Mouse (Mus musculus): ENCODE data around the gene Alg12. TPM values are rescaled to one million over a fixed set of nuclear protein-coding genes. Genes with fewer than 3 reads are reported as not detected.

Gene Alg12
- polyA plus RNA-seq, 1 experiment from 2014 or later, result 12.2 TPM

DNA sequence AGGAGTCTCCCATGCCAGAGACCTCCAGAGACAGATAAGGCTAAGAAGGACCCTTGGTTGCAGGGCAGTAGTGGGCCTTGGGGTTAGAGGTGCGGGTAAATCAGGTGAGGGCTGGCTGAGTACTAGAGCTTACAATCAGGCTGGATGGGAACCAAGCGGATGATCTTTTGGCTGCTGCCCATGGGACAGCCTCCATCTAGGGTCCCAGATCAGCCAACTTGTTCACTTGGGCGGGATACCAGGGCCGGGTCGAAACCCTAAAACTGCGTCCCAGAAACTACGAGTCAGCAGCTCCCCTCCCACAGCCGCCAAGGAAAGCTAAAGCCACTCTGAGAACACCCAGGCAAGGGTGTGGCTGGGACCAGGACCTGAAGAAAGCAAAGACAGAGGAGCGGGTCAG lies 34.0 kb upstream of the Alg12 start:
- no peak for ATAC-seq (ENCODE audit: insufficient number of reproducible peaks, insufficient read depth, low FRiP score, low TSS enrichment)
- WGBS, result 85% methylated on average over 9 of the region's 9 CpGs
- no peak overlapping the region for H3K9ac ChIP-seq

DNA sequence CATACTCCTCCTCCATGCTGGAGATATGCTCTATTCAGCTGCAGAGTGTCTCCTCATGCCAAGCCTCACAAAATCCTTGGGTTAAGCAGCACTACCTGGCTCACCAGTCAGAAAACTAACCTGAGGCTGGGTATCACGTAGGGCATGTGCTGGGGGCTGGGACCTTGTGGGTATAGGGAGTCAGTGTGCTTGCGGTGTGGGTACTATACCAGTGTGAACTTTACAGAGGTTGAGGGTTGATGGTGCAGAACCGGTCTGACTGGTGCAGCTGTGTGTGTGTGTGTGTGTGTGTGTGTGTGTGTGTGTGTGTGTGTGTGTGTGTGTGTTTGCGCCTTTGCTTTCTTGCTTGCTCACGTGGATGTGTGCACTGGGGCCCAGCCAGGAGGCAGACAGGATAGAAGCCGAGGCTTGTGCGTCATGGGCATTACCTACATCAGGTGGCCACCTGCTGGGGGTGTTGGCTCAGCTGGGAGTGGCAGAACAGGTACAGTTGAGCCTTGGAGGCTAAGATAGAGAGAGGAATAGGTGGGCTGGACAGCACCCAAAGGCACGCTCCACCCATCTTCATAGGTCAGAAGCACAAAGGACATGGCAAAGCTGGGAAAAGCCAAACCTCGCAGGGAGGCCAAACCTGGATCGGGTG lies 32.5 kb upstream of the Alg12 start:
- H3K4me3 ChIP-seq, result no peak overlapping the region
- no peaks in the 10 kb centered on the region for H3K27me3 ChIP-seq
- peaks cover 31% of the 10 kb centered on the region for H3K4me1 ChIP-seq
- no peaks in the 10 kb centered on the region for H3K9me3 ChIP-seq
- H3K4me2 ChIP-seq (replicated peaks), result no peak overlapping the region
- no peak overlapping the region for H3K9ac ChIP-seq
- no peak for ATAC-seq (ENCODE audit: insufficient number of reproducible peaks, insufficient read depth, low FRiP score, low TSS enrichment)
- no peak overlapping the region for H3K27ac ChIP-seq
- no peaks in the 10 kb centered on the region for H3K36me3 ChIP-seq
- 78% methylated on average over 10 of the region's 10 CpGs for WGBS

More for the DNA sequence above, 34.0 kb upstream of the Alg12 start:
- H3K27ac ChIP-seq, result no peak overlapping the region
- no peak overlapping the region for H3K4me2 ChIP-seq (replicated peaks)
- H3K4me1 ChIP-seq, result peaks cover 31% of the 10 kb centered on the region
- no peaks in the 10 kb centered on the region for H3K36me3 ChIP-seq
- no peaks in the 10 kb centered on the region for H3K27me3 ChIP-seq
- H3K4me3 ChIP-seq, result no peak overlapping the region
- no peaks in the 10 kb centered on the region for H3K9me3 ChIP-seq

DNA sequence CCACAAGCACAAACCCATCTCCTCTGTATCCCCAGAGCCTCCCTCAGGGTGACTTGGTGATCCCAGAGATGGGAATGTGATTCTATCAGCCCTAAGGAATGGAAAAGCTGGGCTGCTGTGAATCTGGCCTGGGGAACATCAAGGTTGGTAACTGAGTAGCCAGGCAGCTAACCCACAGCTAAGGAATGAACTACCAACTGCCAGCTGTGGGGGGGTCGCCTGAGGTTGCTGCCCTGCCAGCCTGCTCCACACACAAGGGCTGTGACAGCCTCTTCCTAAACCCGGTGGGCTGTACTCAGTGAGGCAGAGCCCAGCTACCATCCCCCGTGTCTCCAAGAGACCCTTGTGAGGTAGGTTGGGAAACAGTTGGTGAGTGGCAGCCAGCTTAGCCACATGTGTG lies 32.0 kb upstream of the Alg12 start:
- H3K4me1 ChIP-seq, result peaks cover 31% of the 10 kb centered on the region
- no peak overlapping the region for H3K27ac ChIP-seq
- 32% methylated on average over 3 of the region's 3 CpGs for WGBS
- no peak overlapping the region; the same call in 1 of the 2 replicates for H3K9ac ChIP-seq
- no peaks in the 10 kb centered on the region for H3K27me3 ChIP-seq
- H3K4me2 ChIP-seq (replicated peaks), result no peak overlapping the region
- H3K9me3 ChIP-seq, result no peaks in the 10 kb centered on the region
- H3K4me3 ChIP-seq, result no peak overlapping the region
- H3K36me3 ChIP-seq, result no peaks in the 10 kb centered on the region
- no peak for ATAC-seq (ENCODE audit: insufficient number of reproducible peaks, insufficient read depth, low FRiP score, low TSS enrichment)

DNA sequence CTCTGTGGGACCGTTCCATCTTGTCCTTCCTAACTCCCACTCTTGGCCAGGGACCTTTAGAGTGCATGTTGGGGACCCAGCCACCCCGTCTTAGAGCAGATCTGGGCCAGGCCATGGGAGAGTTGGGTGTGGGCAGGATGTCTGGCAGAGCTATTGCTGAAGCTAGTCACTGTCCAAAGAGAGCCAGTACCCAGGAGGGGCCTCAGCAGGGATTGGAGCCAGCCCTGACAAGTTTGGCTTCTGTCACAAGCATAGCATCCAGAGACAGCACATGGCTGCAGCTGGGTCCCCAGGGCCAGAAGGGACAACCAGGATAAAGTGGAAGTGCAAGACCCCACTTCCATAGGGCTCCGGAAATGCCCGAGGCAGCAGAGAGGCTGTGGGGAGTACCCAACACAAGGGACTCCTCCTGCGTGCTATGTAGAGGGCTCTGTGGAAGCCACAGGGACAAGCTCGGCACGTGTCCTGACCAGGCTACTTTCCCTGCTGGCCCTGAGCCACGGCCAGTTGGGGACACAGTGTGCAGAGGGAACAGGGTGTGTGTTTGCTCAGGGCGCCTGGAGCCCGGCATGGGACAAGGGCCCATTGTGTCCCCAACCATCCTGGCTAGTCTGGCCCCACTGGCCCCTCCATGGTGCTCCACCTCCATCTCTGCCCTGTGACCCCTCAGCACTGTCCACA lies 31.2 kb upstream of the Alg12 start:
- H3K36me3 ChIP-seq, result no peaks in the 10 kb centered on the region
- no peak overlapping the region for H3K9ac ChIP-seq
- ATAC-seq (ENCODE audit: insufficient number of reproducible peaks, insufficient read depth, low FRiP score, low TSS enrichment), result no peak
- WGBS, result 36% methylated on average over 10 of the region's 10 CpGs
- peaks cover 25% of the 10 kb centered on the region for H3K4me1 ChIP-seq
- no peak overlapping the region for H3K27ac ChIP-seq
- H3K4me3 ChIP-seq, result no peak overlapping the region
- H3K27me3 ChIP-seq, result no peaks in the 10 kb centered on the region
- H3K9me3 ChIP-seq, result no peaks in the 10 kb centered on the region
- no peak overlapping the region for H3K4me2 ChIP-seq (replicated peaks)

DNA sequence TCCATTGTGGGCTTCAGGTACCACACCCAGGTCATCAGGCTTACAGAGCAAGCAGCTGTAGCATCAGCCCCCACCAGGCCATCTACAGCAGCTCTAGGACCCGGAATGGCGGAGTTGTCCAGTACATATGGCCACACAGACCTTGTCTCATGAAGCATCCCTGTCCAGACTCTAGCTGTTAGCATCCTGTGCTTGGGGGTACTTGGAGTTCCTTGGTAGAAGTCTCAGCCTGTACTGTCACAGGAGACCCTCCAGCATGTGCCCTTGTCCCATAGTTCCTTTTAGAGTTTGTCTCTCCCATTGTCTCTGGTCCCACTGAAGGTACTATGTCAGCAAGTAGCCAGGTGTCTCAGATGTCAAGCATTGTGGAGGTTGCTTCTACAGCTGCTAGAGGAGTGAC lies 30.5 kb upstream of the Alg12 start:
- Histone ChIP-seq H3K36me3 (no peaks in the 10 kb centered on the region), H3K4me2 (replicated peaks) (no peak overlapping the region), H3K4me3 (no peak overlapping the region), H3K27ac (no peak overlapping the region), H3K27me3 (no peaks in the 10 kb centered on the region), H3K4me1 (peaks cover 18% of the 10 kb centered on the region), H3K9me3 (no peaks in the 10 kb centered on the region), H3K9ac (no peak overlapping the region)
- 85% methylated on average over 2 of the region's 2 CpGs for WGBS
- ATAC-seq (ENCODE audit: insufficient number of reproducible peaks, insufficient read depth, low FRiP score, low TSS enrichment), result no peak

DNA sequence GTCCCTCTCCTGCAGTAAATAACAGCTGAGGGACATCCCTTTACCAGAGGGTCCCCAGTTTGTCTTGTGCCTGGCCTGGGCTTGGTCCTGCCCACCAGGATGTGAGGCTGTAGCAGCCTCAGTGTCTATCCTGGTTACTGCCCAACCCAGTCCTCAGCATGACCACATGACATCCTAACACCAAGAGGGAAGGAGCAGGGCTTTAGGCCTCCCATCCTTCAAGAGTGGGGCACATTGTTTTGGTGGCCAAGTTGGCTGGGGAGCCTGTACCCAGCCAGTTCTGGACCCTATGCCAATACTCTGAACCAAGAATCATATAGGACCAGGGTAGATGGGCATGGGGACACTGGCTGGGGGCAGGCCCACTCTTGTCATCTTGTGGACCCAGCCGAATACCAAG lies 29.5 kb upstream of the Alg12 start:
- Histone ChIP-seq H3K9ac (no peak overlapping the region), H3K27ac (no peak overlapping the region), H3K27me3 (no peaks in the 10 kb centered on the region), H3K4me2 (replicated peaks) (no peak overlapping the region), H3K36me3 (no peaks in the 10 kb centered on the region), H3K4me1 (peaks cover 14% of the 10 kb centered on the region; the same call in 1 of the 2 replicates), H3K4me3 (no peak overlapping the region), H3K9me3 (no peaks in the 10 kb centered on the region)
- no peak for ATAC-seq (ENCODE audit: insufficient number of reproducible peaks, insufficient read depth, low FRiP score, low TSS enrichment)
- 92% methylated on average over 1 of the region's 1 CpGs for WGBS

DNA sequence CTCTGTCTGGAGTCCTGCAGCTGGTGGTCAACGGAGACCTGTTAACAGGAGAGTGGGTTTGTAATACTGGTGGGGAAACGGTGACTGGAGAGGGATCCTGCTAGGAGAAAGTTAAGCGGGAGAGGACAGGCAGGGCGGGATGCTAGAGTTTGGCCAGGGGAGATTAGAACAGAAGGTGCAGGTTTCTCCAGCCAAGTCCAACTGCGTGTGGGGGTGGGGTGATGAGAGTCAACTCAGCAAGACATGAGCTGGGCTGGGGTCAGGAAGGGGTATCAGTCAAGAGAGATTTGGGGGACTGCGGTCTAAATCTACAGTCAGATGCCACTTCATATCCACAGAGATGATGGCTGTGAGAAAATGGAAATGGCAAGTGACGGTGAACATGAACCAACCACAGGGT lies 25.8 kb upstream of the Alg12 start:
- Histone ChIP-seq H3K9me3 (no peaks in the 10 kb centered on the region), H3K27ac (no peak overlapping the region), H3K4me2 (replicated peaks) (no peak overlapping the region), H3K27me3 (no peaks in the 10 kb centered on the region), H3K36me3 (no peaks in the 10 kb centered on the region), H3K9ac (no peak overlapping the region), H3K4me1 (peaks cover 3% of the 10 kb centered on the region; the same call in 1 of the 2 replicates), H3K4me3 (no peak overlapping the region)
- ATAC-seq (ENCODE audit: insufficient number of reproducible peaks, insufficient read depth, low FRiP score, low TSS enrichment), result no peak
- WGBS, result 90% methylated on average over 7 of the region's 7 CpGs

DNA sequence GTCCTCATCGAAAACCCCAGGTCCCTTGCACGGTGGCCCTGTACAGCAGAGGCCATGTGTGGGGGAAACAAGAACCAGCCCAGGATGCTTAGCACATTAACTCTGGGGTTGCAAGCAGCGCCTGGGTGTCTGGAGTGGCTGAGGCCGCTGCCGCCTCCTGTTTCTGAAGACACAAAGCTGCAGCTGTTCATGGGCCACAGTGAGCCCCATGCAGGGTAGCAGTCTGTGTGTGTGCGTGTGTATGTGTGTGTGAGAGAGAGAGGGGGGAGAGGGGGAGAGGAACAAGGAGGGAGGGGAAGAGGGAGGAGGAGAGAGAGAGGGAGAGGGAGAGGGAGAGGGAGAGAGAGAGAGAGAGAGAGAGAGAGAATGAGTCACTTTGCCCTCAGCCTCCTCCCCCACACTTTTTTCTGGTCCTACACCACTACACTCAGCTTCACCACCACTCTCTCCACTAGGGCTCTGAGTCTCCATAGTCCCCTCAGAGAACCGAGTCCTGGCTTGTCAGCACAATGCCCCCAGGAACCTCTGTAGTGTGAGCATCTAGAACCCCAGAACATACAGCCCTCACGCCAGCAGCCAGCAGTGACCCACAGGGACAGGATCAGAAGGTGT lies 24.5 kb upstream of the Alg12 start:
- Histone ChIP-seq H3K9me3 (no peaks in the 10 kb centered on the region), H3K4me1 (peaks cover 11% of the 10 kb centered on the region), H3K4me3 (no peak overlapping the region), H3K27ac (peak overlapping the region; percentile 48), H3K9ac (no peak overlapping the region), H3K4me2 (replicated peaks) (no peak overlapping the region), H3K27me3 (no peaks in the 10 kb centered on the region), H3K36me3 (no peaks in the 10 kb centered on the region)
- WGBS, result 29% methylated on average over 8 of the region's 8 CpGs
- ATAC-seq (ENCODE audit: insufficient number of reproducible peaks, insufficient read depth, low FRiP score, low TSS enrichment), result peak; percentile 60; the same call in 1 of the 2 replicates

DNA sequence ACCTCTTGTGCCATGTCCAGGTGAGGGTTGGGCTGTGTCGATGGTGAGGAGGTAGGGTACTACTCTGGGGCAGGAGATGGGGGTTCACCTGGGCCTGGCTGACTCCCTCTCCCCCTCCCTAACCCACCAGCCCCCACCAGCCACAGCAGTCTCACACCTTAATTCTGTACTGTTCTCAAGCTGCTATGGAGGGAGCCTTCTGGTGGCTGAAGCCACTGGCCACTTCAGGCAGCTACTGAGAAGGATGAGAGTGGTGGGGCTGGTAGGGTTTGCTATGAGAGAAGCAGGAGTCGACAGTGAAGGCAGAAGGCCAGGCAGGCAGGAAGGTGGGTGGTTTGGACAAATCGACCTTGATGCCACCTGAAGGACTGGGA lies 23.2 kb upstream of the Alg12 start:
- Histone ChIP-seq H3K4me2 (replicated peaks) (no peak overlapping the region), H3K4me1 (peaks cover 16% of the 10 kb centered on the region), H3K36me3 (no peaks in the 10 kb centered on the region), H3K4me3 (no peak overlapping the region), H3K9me3 (no peaks in the 10 kb centered on the region), H3K9ac (no peak overlapping the region), H3K27ac (no peak overlapping the region), H3K27me3 (no peaks in the 10 kb centered on the region)
- WGBS, result 85% methylated on average over 3 of the region's 3 CpGs
- ATAC-seq (ENCODE audit: insufficient number of reproducible peaks, insufficient read depth, low FRiP score, low TSS enrichment), result no peak

DNA sequence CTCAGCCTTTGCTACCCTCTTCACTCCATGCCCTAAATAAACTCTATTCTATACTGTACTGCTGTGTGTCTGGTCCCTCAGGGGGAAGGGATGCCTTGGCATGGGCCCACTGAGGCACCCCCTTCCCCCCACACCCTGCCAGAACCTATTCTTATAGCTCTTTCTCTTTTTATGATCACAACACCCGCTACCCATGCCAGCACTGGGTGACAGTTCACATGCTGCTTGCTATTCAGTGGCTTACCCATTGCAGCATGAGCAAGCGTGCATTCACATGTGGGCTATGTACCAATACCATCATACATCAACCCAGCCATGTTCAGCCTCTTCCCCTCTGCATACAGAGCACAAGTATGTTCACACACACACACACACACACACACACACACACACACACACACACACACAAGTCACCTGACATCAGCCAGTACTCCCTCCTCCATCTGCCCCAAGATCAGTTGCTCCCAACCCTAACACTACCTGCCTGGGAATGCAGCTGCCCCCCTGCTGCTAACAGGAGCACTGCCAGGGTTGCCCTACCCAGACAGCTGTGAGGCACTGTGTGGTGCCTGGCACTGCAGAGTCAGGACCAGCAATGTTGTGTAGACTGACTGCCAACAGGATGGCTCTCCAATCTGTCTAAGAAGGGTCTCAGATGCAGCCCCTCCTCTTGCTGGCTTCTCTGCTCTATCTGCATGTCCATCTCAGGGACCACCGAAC lies 22.6 kb upstream of the Alg12 start:
- no peak for ATAC-seq (ENCODE audit: insufficient number of reproducible peaks, insufficient read depth, low FRiP score, low TSS enrichment)
- Histone ChIP-seq H3K36me3 (no peaks in the 10 kb centered on the region), H3K27ac (no peak overlapping the region), H3K9me3 (no peaks in the 10 kb centered on the region), H3K4me2 (replicated peaks) (no peak overlapping the region), H3K27me3 (no peaks in the 10 kb centered on the region), H3K4me1 (peaks cover 19% of the 10 kb centered on the region), H3K9ac (no peak overlapping the region), H3K4me3 (no peak overlapping the region)
- 89% methylated on average over 3 of the region's 3 CpGs for WGBS

DNA sequence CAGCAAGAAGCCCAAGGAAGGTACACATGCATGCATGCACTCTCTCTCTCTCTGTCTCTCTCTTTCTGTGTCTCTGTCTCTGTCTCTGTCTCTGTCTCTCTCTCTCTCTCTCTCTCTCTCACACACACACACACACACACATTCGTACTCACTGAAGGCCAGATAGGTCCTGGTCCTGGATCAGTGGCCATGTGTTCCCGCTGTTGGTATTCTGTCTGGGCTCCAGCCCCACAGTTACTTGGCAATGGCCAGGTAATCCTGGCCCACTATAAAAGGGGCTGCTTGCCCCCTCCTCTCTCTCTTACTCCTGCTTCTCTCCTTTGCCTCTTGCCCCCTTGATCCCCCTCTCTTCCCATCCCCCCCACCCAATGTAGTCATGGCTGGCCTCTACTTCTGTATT lies 22.0 kb upstream of the Alg12 start:
- H3K4me1 ChIP-seq, result peaks cover 19% of the 10 kb centered on the region
- no peak overlapping the region for H3K27ac ChIP-seq

More for the DNA sequence above, 22.0 kb upstream of the Alg12 start:
- H3K27me3 ChIP-seq, result no peaks in the 10 kb centered on the region
- H3K9ac ChIP-seq, result no peak overlapping the region
- 90% methylated on average over 2 of the region's 2 CpGs for WGBS
- no peaks in the 10 kb centered on the region for H3K9me3 ChIP-seq
- no peaks in the 10 kb centered on the region for H3K36me3 ChIP-seq
- no peak overlapping the region for H3K4me2 ChIP-seq (replicated peaks)
- H3K4me3 ChIP-seq, result no peak overlapping the region
- ATAC-seq (ENCODE audit: insufficient number of reproducible peaks, insufficient read depth, low FRiP score, low TSS enrichment), result no peak
